Mouse (Mus musculus): ENCODE measurements around the gene Fam76a. TPM values are rescaled to one million over a fixed set of nuclear protein-coding genes. Genes with fewer than 3 reads are reported as not detected.

The Fam76a gene
- polyA plus RNA-seq, 1 experiment: 13.0 TPM

DNA sequence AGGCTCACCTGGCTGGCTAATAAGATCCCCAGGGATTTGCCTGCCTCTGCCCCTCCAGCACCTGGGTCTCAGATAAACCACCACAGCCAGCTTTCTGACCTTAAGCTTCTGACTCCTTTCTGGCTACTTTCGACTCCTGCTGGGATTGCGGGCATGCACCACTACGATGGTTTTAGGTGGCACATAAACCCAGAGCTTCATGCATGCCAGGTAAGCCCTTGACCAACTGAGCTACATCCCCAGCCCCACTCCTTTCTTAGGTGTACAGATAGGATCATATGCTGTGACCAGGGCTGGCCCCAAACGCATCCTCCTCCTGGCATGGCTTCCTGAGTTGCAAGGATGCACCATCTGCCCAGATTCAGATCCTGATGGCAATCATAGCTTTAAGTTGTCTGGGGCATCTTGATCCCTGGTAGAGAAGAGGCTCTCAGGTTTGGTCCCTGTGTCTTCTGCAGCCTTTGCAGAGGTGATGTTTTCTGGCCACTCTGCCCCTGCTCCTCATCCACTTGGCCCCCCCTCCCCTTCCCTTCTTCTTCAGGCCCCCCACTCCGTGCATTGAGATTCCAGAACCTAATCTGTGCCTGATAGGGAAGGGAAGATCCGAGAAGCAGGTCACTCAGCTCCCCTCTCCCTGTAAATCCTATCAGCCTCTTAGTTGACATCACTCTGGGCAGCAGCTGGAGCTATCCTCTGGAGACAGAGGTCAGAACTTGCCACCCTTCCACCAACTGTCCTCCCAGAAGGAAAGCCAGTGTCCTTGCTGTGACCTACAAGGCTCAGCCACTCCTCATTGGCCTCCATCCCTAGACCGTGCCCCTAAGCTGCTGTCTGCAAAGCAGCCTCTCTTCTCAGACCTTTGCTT is 32.4 kb upstream of the Fam76a start:
- H3ac ChIP-seq (ENCODE audit: control insufficient read depth, insufficient read length): no peak overlapping the region
- H3K79me2 ChIP-seq (ENCODE audit: control insufficient read depth, insufficient read depth): no peaks in the 10 kb centered on the region
- H3K4me3 ChIP-seq: no peak overlapping the region
- TF ChIP-seq USF1 (IDR thresholded peaks at IDR 0.05; ENCODE audit: low read depth) (no peak), E2F4 (IDR thresholded peaks at IDR 0.05; ENCODE audit: insufficient read depth) (no peak), MAX (IDR thresholded peaks at IDR 0.05; ENCODE audit: low read depth) (no peak), POLR2A (IDR thresholded peaks at IDR 0.05; ENCODE audit: insufficient read length, low read depth) (no peak), SRF (IDR thresholded peaks at IDR 0.05; ENCODE audit: control insufficient read depth, insufficient read length, low read depth) (no peak), MYOG (IDR thresholded peaks at IDR 0.05; ENCODE audit: control insufficient read depth in 1 of 3, insufficient read depth in 1 of 3, insufficient read length in 2 of 3, low read depth in 2 of 3) (no peak), TCF3 (IDR thresholded peaks at IDR 0.05; ENCODE audit: insufficient read length, low read depth) (no peak), MYOD1 (IDR thresholded peaks at IDR 0.05; ENCODE audit: control insufficient read depth in 1 of 3, insufficient read length in 2 of 3, low read depth in 2 of 3) (no peak), REST (IDR thresholded peaks at IDR 0.05; ENCODE audit: insufficient read depth, insufficient read length) (no peak), TCF12 (IDR thresholded peaks at IDR 0.05; ENCODE audit: insufficient read depth, poor library complexity, severe bottlenecking) (no peak), CEBPB (IDR thresholded peaks at IDR 0.05; ENCODE audit: insufficient read depth, poor library complexity, severe bottlenecking) (no peak), POLR2AphosphoS2 (IDR thresholded peaks at IDR 0.05; ENCODE audit: insufficient read length, low read depth) (no peak)
- H3K4me2 ChIP-seq (ENCODE audit: low read depth): no peak overlapping the region
- H3K27me3 ChIP-seq (ENCODE audit: control insufficient read depth, insufficient read depth, insufficient read length): no peaks in the 10 kb centered on the region
- H3K36me3 ChIP-seq (ENCODE audit: control insufficient read depth, insufficient read depth): no peaks in the 10 kb centered on the region

DNA sequence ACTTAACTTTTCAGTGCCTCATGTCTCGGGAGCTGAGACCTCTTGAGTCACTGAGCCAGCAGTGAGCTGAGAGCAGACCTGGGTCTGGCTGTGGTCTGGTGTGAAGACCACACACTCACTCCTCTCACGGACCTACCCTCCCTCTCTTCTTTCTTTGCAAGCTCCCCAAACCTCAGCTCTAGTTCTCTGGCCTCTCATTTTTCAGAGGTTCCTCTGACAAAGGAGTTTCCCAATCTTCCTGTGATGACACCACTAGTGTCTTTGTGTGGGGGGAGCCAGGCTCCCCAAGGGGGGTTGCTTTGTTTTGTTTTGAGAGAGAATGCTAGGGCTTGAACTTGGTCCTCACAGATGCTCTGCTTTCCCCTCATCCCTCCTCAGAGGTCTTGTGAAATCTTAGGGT is 28.6 kb upstream of the Fam76a start:
- no peak for TF ChIP-seq MYOG (IDR thresholded peaks at IDR 0.05; ENCODE audit: control insufficient read depth in 1 of 3, insufficient read depth in 1 of 3, insufficient read length in 2 of 3, low read depth in 2 of 3)
- no peak for TF ChIP-seq CEBPB (IDR thresholded peaks at IDR 0.05; ENCODE audit: insufficient read depth, poor library complexity, severe bottlenecking)
- TF ChIP-seq TCF12 (IDR thresholded peaks at IDR 0.05; ENCODE audit: insufficient read depth, poor library complexity, severe bottlenecking): no peak
- TF ChIP-seq SRF (IDR thresholded peaks at IDR 0.05; ENCODE audit: control insufficient read depth, insufficient read length, low read depth): no peak
- no peak for TF ChIP-seq USF1 (IDR thresholded peaks at IDR 0.05; ENCODE audit: low read depth)
- Histone ChIP-seq H3K79me2 (ENCODE audit: control insufficient read depth, insufficient read depth) (no peaks in the 10 kb centered on the region), H3K4me2 (ENCODE audit: low read depth) (no peak overlapping the region), H3K4me3 (no peak overlapping the region), H3K36me3 (ENCODE audit: control insufficient read depth, insufficient read depth) (no peaks in the 10 kb centered on the region), H3K27me3 (ENCODE audit: control insufficient read depth, insufficient read depth, insufficient read length) (no peaks in the 10 kb centered on the region), H3ac (ENCODE audit: control insufficient read depth, insufficient read length) (no peak overlapping the region)

DNA sequence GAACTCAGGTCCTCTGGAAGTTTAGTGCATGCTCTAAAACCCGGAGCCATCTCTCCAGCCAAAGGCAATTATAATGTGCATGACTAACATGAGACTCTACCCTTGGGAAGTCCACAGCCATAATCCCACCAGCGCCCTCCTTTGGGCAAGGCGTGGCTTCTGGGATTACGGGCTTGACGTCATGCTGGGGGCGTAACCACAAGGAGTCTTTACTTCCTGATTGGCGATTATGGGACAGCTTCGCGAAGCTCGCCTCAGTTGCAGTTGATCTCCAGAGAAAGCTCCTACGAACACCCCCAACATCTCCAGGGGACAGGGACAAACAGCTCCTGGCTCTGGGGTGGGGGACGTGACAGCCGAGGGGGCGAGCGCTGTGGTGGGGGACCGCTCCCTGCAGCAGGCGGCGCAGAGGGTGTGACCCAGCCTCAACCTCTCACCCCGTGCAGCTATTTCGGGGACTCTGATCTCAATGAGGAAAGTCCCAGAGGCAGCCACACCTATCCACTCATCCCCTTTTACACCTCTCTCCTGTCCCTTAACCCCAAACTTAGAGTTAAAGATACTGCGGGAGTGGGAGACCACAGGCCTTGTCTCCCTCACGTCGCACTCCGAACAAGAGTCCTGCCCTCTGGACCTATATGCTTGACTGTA is 27.6 kb upstream of the Fam76a start:
- TF ChIP-seq E2F4 (IDR thresholded peaks at IDR 0.05; ENCODE audit: insufficient read depth) (no peak), USF1 (IDR thresholded peaks at IDR 0.05; ENCODE audit: low read depth) (no peak), SRF (IDR thresholded peaks at IDR 0.05; ENCODE audit: control insufficient read depth, insufficient read length, low read depth) (no peak), POLR2A (IDR thresholded peaks at IDR 0.05; ENCODE audit: insufficient read length, low read depth) (no peak), POLR2AphosphoS2 (IDR thresholded peaks at IDR 0.05; ENCODE audit: insufficient read length, low read depth) (no peak), MYOG (IDR thresholded peaks at IDR 0.05; ENCODE audit: control insufficient read depth in 1 of 3, insufficient read depth in 1 of 3, insufficient read length in 2 of 3, low read depth in 2 of 3) (no peak), MAX (IDR thresholded peaks at IDR 0.05; ENCODE audit: low read depth) (no peak), REST (IDR thresholded peaks at IDR 0.05; ENCODE audit: insufficient read depth, insufficient read length) (no peak), TCF3 (IDR thresholded peaks at IDR 0.05; ENCODE audit: insufficient read length, low read depth) (no peak), MYOD1 (IDR thresholded peaks at IDR 0.05; ENCODE audit: control insufficient read depth in 1 of 3, insufficient read length in 2 of 3, low read depth in 2 of 3) (no peak), TCF12 (IDR thresholded peaks at IDR 0.05; ENCODE audit: insufficient read depth, poor library complexity, severe bottlenecking) (no peak), CEBPB (IDR thresholded peaks at IDR 0.05; ENCODE audit: insufficient read depth, poor library complexity, severe bottlenecking) (no peak)
- H3K27me3 ChIP-seq (ENCODE audit: control insufficient read depth, insufficient read depth, insufficient read length): no peaks in the 10 kb centered on the region
- H3K4me2 ChIP-seq (ENCODE audit: low read depth): no peak overlapping the region
- no peak overlapping the region for H3ac ChIP-seq (ENCODE audit: control insufficient read depth, insufficient read length)
- no peaks in the 10 kb centered on the region for H3K36me3 ChIP-seq (ENCODE audit: control insufficient read depth, insufficient read depth)
- H3K4me3 ChIP-seq: no peak overlapping the region
- no peaks in the 10 kb centered on the region for H3K79me2 ChIP-seq (ENCODE audit: control insufficient read depth, insufficient read depth)

DNA sequence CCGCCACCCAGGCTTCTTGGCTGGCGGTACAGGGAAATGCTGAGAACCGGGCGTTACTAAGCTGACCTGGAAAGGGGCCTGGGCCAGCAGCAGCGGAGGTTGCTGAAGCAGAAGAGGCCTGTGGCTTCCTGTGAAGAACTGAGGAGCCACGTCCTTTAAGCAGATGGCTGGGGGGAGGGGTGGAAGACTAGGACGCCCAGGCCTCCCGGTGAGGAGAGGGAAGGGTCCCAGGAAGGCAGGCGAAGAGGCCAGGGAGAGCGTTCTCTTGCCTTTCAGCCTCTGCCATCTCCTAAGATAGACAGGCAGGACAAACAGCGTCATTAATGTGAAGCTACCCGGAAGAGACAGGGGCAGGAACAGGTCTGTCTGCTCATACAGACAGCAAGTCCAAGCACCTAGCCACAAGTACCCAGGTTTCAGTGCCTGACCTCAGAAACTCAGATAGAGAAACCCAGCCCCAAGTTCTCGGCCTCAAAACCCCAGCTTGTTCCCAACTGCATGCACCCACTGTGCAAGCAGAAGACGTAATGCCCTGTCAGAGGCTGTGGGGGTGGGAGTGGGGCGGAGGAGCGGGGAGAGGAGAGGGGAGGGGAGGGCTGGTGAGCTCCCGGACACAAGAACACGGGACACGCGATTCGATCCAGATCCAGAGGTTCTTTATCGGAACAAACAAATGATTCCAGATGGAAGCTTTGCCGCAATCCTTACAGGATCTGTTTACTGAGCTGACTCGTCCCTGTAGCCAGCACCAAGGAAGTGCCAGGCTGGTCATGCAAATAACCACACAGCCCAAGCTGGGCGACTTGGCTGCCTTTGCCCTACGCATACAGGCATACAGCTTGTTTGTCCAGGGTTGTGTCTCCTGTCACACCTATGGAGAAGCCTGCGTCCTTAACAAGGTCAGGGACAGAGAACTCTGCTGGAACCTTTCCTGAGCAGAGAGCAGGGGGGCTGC is 24.0 kb upstream of the Fam76a start:
- no peak overlapping the region for H3ac ChIP-seq (ENCODE audit: control insufficient read depth, insufficient read length)
- H3K4me3 ChIP-seq: no peak overlapping the region
- TF ChIP-seq USF1 (IDR thresholded peaks at IDR 0.05; ENCODE audit: low read depth) (no peak), TCF12 (IDR thresholded peaks at IDR 0.05; ENCODE audit: insufficient read depth, poor library complexity, severe bottlenecking) (no peak), MYOG (IDR thresholded peaks at IDR 0.05; ENCODE audit: control insufficient read depth in 1 of 3, insufficient read depth in 1 of 3, insufficient read length in 2 of 3, low read depth in 2 of 3) (no peak), POLR2AphosphoS2 (IDR thresholded peaks at IDR 0.05; ENCODE audit: insufficient read length, low read depth) (no peak), MYOD1 (IDR thresholded peaks at IDR 0.05; ENCODE audit: control insufficient read depth in 1 of 3, insufficient read length in 2 of 3, low read depth in 2 of 3) (no peak), REST (IDR thresholded peaks at IDR 0.05; ENCODE audit: insufficient read depth, insufficient read length) (no peak)
- no peaks in the 10 kb centered on the region for H3K79me2 ChIP-seq (ENCODE audit: control insufficient read depth, insufficient read depth)
- H3K4me2 ChIP-seq (ENCODE audit: low read depth): peak overlapping the region; percentile 83
- H3K36me3 ChIP-seq (ENCODE audit: control insufficient read depth, insufficient read depth): no peaks in the 10 kb centered on the region
- no peaks in the 10 kb centered on the region for H3K27me3 ChIP-seq (ENCODE audit: control insufficient read depth, insufficient read depth, insufficient read length)
